Mouse (Mus musculus): ENCODE measurements around the gene Efna2. TPM values are rescaled to one million over a fixed set of nuclear protein-coding genes. Genes with fewer than 3 reads are reported as not detected.
A peak's percentile ranks its signal among the peaks of the same experiment; 100 is the strongest.

Efna2 gene
- polyA plus RNA-seq, 1 experiment from 2014 or later, result 12.2 TPM

DNA sequence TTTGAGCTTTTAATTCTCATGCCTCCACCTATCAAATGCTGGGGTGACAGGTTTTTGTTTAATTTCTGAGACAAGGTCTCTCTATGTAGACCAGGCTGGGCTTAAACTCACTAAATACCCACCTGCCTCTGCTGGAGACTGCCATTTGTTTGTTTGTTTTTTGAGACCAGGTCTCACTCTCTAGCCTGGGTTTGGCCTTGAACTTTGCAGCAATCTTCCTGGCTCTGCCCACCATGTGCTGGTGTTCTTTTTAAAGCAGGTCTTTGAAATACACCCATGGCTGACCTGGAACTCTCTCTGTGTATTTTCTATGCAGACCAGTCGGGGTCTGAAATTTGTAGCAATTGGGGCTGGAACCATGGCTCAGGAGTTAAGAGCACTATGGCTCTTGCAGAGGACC is 43.6 kb upstream of the Efna2 start:
- Histone ChIP-seq H3K9me3 (ENCODE audit: control insufficient read depth, low read length) (no peaks in the 10 kb centered on the region), H3K4me1 (replicated peaks; ENCODE audit: control insufficient read depth, insufficient read depth, low read length) (peaks cover 31% of the 10 kb centered on the region), H3K4me3 (ENCODE audit: low read depth, low read length) (no peak overlapping the region), H3K9ac (ENCODE audit: low read length) (no peak overlapping the region), H3K36me3 (ENCODE audit: control insufficient read depth, insufficient read depth, low read length) (peaks cover 38% of the 10 kb centered on the region), H3K27ac (ENCODE audit: low read depth) (no peak overlapping the region), H3K27me3 (replicated peaks; ENCODE audit: control insufficient read depth, insufficient read depth, low read length) (peaks cover 25% of the 10 kb centered on the region), H3K4me2 (ENCODE audit: low read length) (no peak overlapping the region)
- 97% methylated on average over 1 of the region's 1 CpGs for WGBS
- DNase-seq (ENCODE audit: low spot score) (no peak), ATAC-seq (replicated peaks; ENCODE audit: low FRiP score, low TSS enrichment, low read depth) (no peak)

DNA sequence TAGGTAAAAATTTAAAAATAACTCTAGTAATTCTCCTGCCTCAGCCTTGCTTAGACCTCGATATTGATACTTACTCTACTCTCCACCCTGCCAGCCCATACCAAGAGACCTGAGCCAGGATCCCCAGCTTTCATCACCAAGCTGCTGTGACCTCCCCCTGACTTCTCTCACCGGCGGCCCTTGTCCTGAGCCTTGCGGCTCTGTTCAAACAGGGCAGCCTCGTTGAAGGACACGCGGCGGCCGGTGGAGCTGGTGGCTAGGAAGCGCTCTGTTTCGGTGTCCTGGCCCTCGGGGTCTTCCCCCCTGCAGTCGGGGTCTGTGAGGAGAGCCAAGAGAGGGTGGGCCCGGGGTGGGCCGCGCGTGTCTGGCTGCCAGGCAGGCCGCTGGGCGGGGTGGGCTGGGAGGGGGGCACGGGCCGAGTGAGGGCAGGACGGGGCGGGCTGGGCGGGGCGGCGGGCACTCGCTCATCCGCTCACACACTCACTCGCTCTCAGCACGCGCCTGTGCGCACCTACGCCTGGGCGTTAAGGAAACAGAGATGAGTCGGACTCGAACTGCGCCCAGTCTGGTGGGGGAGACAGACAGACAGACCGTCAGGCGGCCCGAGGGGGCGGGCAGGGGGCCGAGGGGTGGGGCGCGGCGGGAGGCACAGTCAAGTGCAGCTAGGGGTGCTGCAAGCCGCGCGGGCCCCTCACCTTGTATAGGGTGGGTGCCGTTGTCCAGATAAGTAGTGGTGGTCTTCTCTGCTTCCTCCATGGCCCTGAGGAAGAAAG is 42.9 kb upstream of the Efna2 start:
- WGBS, result 16% methylated on average over 37 of the region's 49 CpGs
- Histone ChIP-seq H3K9ac (ENCODE audit: low read length) (no peak overlapping the region; the same call in 1 of the 2 replicates), H3K4me2 (ENCODE audit: low read length) (peak overlapping the region; percentile 97), H3K9me3 (ENCODE audit: control insufficient read depth, low read length) (no peaks in the 10 kb centered on the region), H3K4me3 (ENCODE audit: low read depth, low read length) (peak overlapping the region; percentile 63), H3K4me1 (replicated peaks; ENCODE audit: control insufficient read depth, insufficient read depth, low read length) (peaks cover 26% of the 10 kb centered on the region), H3K36me3 (ENCODE audit: control insufficient read depth, insufficient read depth, low read length) (peaks cover 31% of the 10 kb centered on the region), H3K27ac (ENCODE audit: low read depth) (no peak overlapping the region), H3K27me3 (replicated peaks; ENCODE audit: control insufficient read depth, insufficient read depth, low read length) (peaks cover 25% of the 10 kb centered on the region)
- no peak for ATAC-seq (replicated peaks; ENCODE audit: low FRiP score, low TSS enrichment, low read depth)
- no peak for DNase-seq (ENCODE audit: low spot score)

DNA sequence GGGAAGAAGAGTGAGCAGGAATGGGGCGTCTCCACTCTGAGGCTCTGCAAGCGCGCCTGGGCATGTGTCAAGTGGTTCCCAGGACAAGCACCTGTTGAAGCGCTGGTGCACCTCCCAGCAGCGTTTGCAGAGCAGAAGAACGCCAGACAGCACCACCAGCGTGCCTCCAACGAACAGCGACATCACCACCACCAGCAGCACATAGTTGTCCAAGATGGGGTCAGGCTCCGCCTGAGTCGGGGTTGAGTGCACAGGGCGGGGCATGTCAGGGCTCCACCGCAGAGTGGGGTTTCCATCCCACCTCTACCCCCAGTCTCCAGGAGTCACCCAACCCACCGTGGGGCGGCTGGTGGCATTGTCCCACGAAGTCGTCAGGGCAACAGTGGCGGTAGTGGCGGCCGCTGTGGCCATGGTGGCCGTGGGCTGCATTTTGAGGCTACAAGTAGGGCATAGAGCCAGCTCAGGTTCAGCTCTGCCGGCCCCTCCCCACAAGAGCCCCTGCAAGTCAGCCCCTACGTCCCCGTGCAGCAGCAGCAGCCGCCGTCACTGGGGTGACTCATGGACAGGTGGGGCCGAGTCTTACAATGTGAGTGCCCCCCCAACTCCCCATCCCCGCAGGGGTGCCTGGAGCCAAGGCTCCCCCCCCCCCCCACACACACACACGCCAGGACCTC is 42.2 kb upstream of the Efna2 start:
- ATAC-seq (replicated peaks; ENCODE audit: low FRiP score, low TSS enrichment, low read depth), result no peak
- peak overlapping the region; percentile 63 for H3K4me3 ChIP-seq (ENCODE audit: low read depth, low read length)
- peaks cover 25% of the 10 kb centered on the region for H3K27me3 ChIP-seq (replicated peaks; ENCODE audit: control insufficient read depth, insufficient read depth, low read length)
- H3K27ac ChIP-seq (ENCODE audit: low read depth), result no peak overlapping the region
- peaks cover 25% of the 10 kb centered on the region for H3K36me3 ChIP-seq (ENCODE audit: control insufficient read depth, insufficient read depth, low read length)
- H3K9ac ChIP-seq (ENCODE audit: low read length), result peak overlapping the region; percentile 34; the same call in 1 of the 2 replicates
- peak overlapping the region; percentile 97 for H3K4me2 ChIP-seq (ENCODE audit: low read length)
- DNase-seq (ENCODE audit: low spot score), result peak; percentile 67
- no peaks in the 10 kb centered on the region for H3K9me3 ChIP-seq (ENCODE audit: control insufficient read depth, low read length)
- 7% methylated on average over 28 of the region's 29 CpGs for WGBS
- H3K4me1 ChIP-seq (replicated peaks; ENCODE audit: control insufficient read depth, insufficient read depth, low read length), result peaks cover 21% of the 10 kb centered on the region

DNA sequence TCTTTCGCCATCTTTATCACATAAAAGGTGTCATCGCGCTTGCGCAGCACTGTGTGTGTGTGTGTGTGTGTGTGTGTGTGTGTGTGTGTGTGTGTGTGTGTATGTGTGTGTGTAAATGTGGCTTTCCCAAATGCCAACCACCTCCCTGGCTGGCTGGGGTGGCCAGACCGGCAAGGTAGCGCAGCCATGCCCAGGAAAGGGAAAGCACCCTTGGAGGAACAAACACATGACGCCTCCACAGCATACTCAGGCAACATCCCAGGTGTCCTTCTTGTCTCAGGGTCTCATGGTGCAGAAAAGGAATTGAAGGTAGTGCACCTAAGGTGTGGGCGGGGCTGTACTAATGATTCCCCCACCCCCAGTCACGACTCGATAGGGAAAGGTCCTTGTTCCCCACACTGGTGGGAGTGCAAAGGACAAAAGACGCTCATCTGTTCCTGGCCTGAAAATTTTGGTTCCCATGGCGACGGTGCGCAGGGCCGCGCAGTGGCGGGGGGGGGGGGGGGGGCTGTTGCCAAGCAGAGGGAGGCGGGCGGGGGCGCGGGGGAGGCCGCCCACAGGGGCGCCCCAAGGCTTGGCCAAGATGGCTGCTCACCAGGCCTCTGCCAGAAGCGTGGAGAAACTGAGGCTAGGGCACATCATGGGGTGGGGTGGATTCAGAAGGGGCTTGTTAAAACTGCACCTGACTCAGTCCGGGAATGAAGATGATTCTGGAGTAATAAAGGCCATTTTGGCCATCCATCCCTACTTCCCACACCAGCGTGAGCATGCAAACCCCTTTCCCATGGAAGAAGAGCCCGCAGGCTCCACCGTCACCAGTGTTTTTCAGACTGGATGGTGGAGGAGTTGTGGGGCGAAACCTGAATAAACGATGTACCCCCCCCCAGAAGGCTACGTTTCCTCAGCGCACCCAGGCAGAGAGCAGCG is 41.4 kb upstream of the Efna2 start:
- WGBS, result 6% methylated on average over 28 of the region's 33 CpGs
- H3K9ac ChIP-seq (ENCODE audit: low read length), result peak overlapping the region; percentile 67
- H3K27ac ChIP-seq (ENCODE audit: low read depth), result no peak overlapping the region
- H3K4me3 ChIP-seq (ENCODE audit: low read depth, low read length), result peak overlapping the region; percentile 63
- no peak for ATAC-seq (replicated peaks; ENCODE audit: low FRiP score, low TSS enrichment, low read depth)
- peaks cover 24% of the 10 kb centered on the region for H3K4me1 ChIP-seq (replicated peaks; ENCODE audit: control insufficient read depth, insufficient read depth, low read length)
- peaks cover 25% of the 10 kb centered on the region for H3K27me3 ChIP-seq (replicated peaks; ENCODE audit: control insufficient read depth, insufficient read depth, low read length)
- H3K9me3 ChIP-seq (ENCODE audit: control insufficient read depth, low read length), result no peaks in the 10 kb centered on the region
- peak overlapping the region; percentile 97 for H3K4me2 ChIP-seq (ENCODE audit: low read length)
- H3K36me3 ChIP-seq (ENCODE audit: control insufficient read depth, insufficient read depth, low read length), result peaks cover 17% of the 10 kb centered on the region; the same call in 1 of the 2 replicates
- DNase-seq (ENCODE audit: low spot score), result no peak

DNA sequence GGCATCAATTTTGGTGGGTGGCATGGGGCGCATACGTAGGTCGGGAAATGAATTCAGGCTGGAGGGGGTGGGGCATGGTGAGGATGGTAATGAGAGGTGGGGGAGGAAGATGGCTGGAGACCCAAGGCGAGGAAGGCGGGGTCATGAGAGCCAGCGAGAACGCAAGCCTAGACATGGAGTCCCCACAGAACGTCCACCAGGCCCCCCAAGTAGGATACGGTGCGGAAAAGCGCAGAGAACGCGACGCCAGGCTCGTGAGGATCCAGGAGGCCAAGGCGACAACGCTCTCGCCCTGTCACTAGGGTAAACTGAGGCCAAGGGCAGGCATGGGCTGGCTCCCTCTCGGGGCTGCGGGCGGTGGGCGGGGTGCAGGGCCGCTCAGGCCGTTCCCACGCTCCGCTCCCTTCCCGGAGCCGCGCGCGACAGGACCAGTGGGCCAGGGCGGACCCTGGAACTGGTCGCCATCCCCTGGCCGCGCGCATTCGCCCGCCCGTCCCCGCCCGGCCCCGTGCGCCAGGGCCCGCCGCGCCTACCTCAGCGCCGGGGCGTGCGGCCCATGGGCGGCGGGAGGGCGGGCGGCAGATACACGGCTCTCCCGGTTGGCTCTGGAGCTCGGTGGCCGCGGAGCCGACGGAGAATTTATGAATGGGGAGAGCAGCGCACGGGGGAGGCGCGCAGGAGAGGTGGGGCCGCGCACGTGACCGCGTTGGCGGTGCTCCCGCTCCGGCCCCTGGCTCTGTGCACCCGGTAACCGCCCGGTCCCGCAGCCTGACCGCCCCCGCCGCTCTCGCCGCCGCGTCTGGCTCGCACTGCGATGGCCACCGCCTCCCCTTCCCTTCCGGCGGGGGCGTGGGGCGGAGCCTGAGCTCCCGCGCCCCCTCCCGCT is 40.5 kb upstream of the Efna2 start, which contains the start of gene Atp5d:
TSS of gene Atp5d (plus strand) at position 80 of the 886 bp plus-strand sequence.
- peaks cover 25% of the 10 kb centered on the region for H3K27me3 ChIP-seq (replicated peaks; ENCODE audit: control insufficient read depth, insufficient read depth, low read length)
- peak within 1 kb of the TSS; percentile 97 for H3K4me2 ChIP-seq (ENCODE audit: low read length)
- ATAC-seq (replicated peaks; ENCODE audit: low FRiP score, low TSS enrichment, low read depth) (peak; percentile 4; the same call in 1 of the 2 replicates), DNase-seq (ENCODE audit: low spot score) (peak; percentile 77)
- H3K36me3 ChIP-seq (ENCODE audit: control insufficient read depth, insufficient read depth, low read length), result peaks cover 14% of the 10 kb centered on the region
- H3K4me1 ChIP-seq (replicated peaks; ENCODE audit: control insufficient read depth, insufficient read depth, low read length), result peaks cover 29% of the 10 kb centered on the region
- peak within 1 kb of the TSS; percentile 69 for H3K27ac ChIP-seq (ENCODE audit: low read depth)
- no peaks in the 10 kb centered on the region for H3K9me3 ChIP-seq (ENCODE audit: control insufficient read depth, low read length)
- WGBS, result under 1% methylated on average over 63 of the region's 94 CpGs
- peak within 1 kb of the TSS; percentile 63 for H3K4me3 ChIP-seq (ENCODE audit: low read depth, low read length)
- peak within 1 kb of the TSS; percentile 67 for H3K9ac ChIP-seq (ENCODE audit: low read length)

DNA sequence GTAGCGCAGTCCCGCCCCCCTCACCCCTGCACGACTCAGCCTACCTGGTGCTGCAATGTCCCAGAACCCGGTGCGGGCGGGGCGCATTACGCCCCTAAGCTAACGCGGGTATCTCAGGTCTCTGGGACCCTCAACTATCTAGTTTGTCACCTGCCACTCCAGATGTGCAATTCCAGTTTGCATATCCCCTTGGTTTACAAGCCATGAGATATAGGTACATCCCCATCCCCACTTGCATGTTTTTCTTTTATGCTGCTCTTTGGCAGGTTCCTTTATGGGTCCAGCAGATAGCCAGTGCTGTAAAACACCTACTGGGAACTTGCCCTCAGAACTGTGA is 39.9 kb upstream of the Efna2 start:
- Histone ChIP-seq H3K27ac (ENCODE audit: low read depth) (peak overlapping the region; percentile 69; the same call in 1 of the 2 replicates), H3K4me3 (ENCODE audit: low read depth, low read length) (peak overlapping the region; percentile 63), H3K9me3 (ENCODE audit: control insufficient read depth, low read length) (no peaks in the 10 kb centered on the region), H3K9ac (ENCODE audit: low read length) (peak overlapping the region; percentile 67), H3K36me3 (ENCODE audit: control insufficient read depth, insufficient read depth, low read length) (peaks cover 17% of the 10 kb centered on the region), H3K4me2 (ENCODE audit: low read length) (peak overlapping the region; percentile 97), H3K27me3 (replicated peaks; ENCODE audit: control insufficient read depth, insufficient read depth, low read length) (peaks cover 25% of the 10 kb centered on the region), H3K4me1 (replicated peaks; ENCODE audit: control insufficient read depth, insufficient read depth, low read length) (peaks cover 29% of the 10 kb centered on the region)
- WGBS, result under 1% methylated on average over 9 of the region's 10 CpGs
- no peak for ATAC-seq (replicated peaks; ENCODE audit: low FRiP score, low TSS enrichment, low read depth)
- no peak for DNase-seq (ENCODE audit: low spot score)

DNA sequence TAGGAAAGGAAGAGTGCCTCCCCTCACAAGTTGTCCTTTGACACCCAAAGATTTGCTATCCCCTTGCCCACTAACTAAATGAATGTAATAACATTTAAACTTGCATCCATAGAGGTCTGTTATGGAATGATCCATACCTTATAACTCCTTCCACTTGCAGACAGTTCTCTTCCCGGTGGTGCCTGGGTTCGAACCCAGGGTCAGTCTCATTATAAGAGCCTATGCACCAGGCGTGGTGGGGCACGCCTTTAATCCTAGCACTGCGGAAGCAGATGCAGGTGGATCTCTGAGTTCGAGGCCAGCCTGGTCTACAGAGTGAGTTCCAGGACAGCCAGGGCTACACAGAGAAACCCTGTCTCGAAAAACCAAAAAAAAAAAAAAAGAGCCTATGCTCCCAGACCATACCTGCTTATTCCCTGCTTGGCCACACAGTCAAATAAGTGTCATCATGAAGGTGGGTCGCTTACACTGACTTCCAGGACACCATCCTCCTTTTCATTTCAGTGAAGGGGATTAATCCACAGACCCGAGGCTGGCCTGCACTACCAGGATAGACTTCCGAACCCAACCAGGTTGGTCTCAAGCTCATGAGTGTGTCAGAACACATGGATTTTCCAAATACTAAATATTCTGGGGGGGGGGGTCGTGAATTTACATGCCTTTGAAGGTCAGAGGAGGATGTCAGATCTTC is 39.2 kb upstream of the Efna2 start:
- Histone ChIP-seq H3K27ac (ENCODE audit: low read depth) (no peak overlapping the region), H3K27me3 (replicated peaks; ENCODE audit: control insufficient read depth, insufficient read depth, low read length) (peaks cover 25% of the 10 kb centered on the region), H3K36me3 (ENCODE audit: control insufficient read depth, insufficient read depth, low read length) (peaks cover 24% of the 10 kb centered on the region), H3K9me3 (ENCODE audit: control insufficient read depth, low read length) (no peaks in the 10 kb centered on the region), H3K4me3 (ENCODE audit: low read depth, low read length) (no peak overlapping the region), H3K4me2 (ENCODE audit: low read length) (no peak overlapping the region), H3K9ac (ENCODE audit: low read length) (no peak overlapping the region), H3K4me1 (replicated peaks; ENCODE audit: control insufficient read depth, insufficient read depth, low read length) (peaks cover 29% of the 10 kb centered on the region)
- no peak for ATAC-seq (replicated peaks; ENCODE audit: low FRiP score, low TSS enrichment, low read depth)
- WGBS, result 77% methylated on average over 11 of the region's 11 CpGs
- DNase-seq (ENCODE audit: low spot score), result no peak
